Mouse (Mus musculus) erythroblast, embryonic 14.5 days (primary cell): ENCODE data around the gene Zfp287. TPM values are rescaled to one million over a fixed set of nuclear protein-coding genes. Genes with fewer than 3 reads are reported as not detected.

Experiments
- H3K27me3 ChIP-seq: 2 replicates; pipeline ENCODE4 v1.6.1; 2012; ENCODE audit warnings: inconsistent platforms; ENCODE audit not compliant: control insufficient read depth
- H3K36me3 ChIP-seq: 2 replicates; pipeline ENCODE4 v1.6.1; 2012; ENCODE audit warnings: mild to moderate bottlenecking, inconsistent platforms; ENCODE audit not compliant: control insufficient read depth
- H3K4me1 ChIP-seq: 2 replicates; pipeline ENCODE4 v1.6.1; 2012; ENCODE audit warnings: inconsistent platforms; ENCODE audit not compliant: control insufficient read depth
- H3K4me3 ChIP-seq: replicated peaks from 2 replicates; pipeline ENCODE3; 2012; ENCODE audit warnings: moderate library complexity, mild to moderate bottlenecking, inconsistent platforms
- H3K9me3 ChIP-seq: 2 replicates; pipeline ENCODE4 v1.6.1; 2012; ENCODE audit warnings: low read length, inconsistent platforms, mixed read lengths; ENCODE audit not compliant: control insufficient read depth
- GATA1 ChIP-seq: IDR thresholded peaks from 2 replicates; pipeline ENCODE4 v1.6.1; 2012; ENCODE audit warnings: low read length, inconsistent platforms, mixed read lengths
- TAL1 ChIP-seq: IDR thresholded peaks from 3 replicates; pipeline ENCODE4 v1.6.1; 2012; ENCODE audit warnings: low read length, inconsistent platforms, mixed read lengths
- polyA plus RNA-seq: library from polyadenylated mRNA; stranded (reverse); fragments of >175 nt; gene quantifications from 2 replicates; pipeline ENCODE4 v1.2.3, GENCODE M21; 2012

Gene Zfp287
- polyA plus RNA-seq, 1 experiment, result not detected

DNA sequence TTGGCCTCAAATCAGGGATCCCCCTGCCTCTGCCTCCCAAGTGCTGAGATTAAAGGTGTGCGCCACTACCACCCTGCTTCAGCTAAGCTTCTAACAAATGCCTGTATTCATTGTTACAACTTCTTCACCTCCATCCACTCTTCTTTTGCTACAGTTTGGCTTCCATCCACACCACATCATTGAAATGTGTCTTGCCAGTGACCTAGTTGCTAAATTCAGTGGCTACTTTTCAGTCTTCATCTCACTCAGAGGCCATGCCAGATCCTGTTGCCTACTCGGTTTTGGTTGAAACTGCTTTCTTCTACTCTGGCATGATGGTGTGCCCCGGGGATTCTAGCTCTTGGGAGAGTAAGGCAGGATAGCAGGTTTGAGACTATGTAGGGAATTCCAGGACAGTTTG is 80.1 kb downstream of the Zfp287 start:
- H3K36me3 ChIP-seq, result peaks cover 6% of the 10 kb centered on the region; the same call in 1 of the 2 replicates
- TF ChIP-seq GATA1 (no peak), TAL1 (no peak)
- no peak overlapping the region for H3K4me3 ChIP-seq
- H3K27me3 ChIP-seq, result peaks cover 15% of the 10 kb centered on the region
- peaks cover 21% of the 10 kb centered on the region for H3K4me1 ChIP-seq
- no peaks in the 10 kb centered on the region for H3K9me3 ChIP-seq

Other genes starting within 250 kb of the Zfp287 start
- gene Cenpv, start 192.6 kb downstream of the Zfp287 start, polyA plus RNA-seq, result 1.4 and 1.9 TPM in 2 replicates
- gene Ubb, start 180.7 kb downstream of the Zfp287 start, polyA plus RNA-seq, result 195 and 225 TPM in 2 replicates
- 0.03 and 0.04 TPM in 2 replicates for gene Trpv2, start 157.4 kb downstream of the Zfp287 start, polyA plus RNA-seq
- gene Lrrc75a, start 83.4 kb downstream of the Zfp287 start, polyA plus RNA-seq, result 0.08 and 0.17 TPM in 2 replicates
- 0.20 and 0.25 TPM in 2 replicates for gene Mmgt2, start 83.2 kb downstream of the Zfp287 start, polyA plus RNA-seq
- not detected in 2 replicates for gene Gm10428, start 21.2 kb upstream of the Zfp287 start, polyA plus RNA-seq
- 0.02 TPM in 1 of 2 replicates, not detected in the other for gene Zfp286, start 57.6 kb upstream of the Zfp287 start, polyA plus RNA-seq
- gene Trim16, start 88.3 kb upstream of the Zfp287 start, polyA plus RNA-seq, result not detected in 2 replicates
- not detected in 2 replicates for gene Fbxw10, start 115.2 kb upstream of the Zfp287 start, polyA plus RNA-seq
- gene Tvp23b, start 147.6 kb upstream of the Zfp287 start, polyA plus RNA-seq, result not detected in 2 replicates
- gene Cdrt4, start 219.3 kb upstream of the Zfp287 start, polyA plus RNA-seq, result not detected in 2 replicates